Mouse (Mus musculus) midbrain, embryonic 16.5 days (tissue): Measurements from ENCODE around the gene Mb. TPM values are rescaled to one million over a fixed set of nuclear protein-coding genes. Genes with fewer than 3 reads are reported as not detected.
A peak's percentile ranks its signal among the peaks of the same experiment; 100 is the strongest.

Source experiments
- ATAC-seq: fragments of 200-750 bp; cut with Nextera tagmentation; 2 replicates; pipeline ENCODE4 v1.8.0; 2017; ENCODE audit warnings: moderate TSS enrichment
- H3K27ac ChIP-seq: fragments of 300-500 bp; sonication (generic); 2 replicates; pipeline ENCODE4 v1.5.1; 2014; ENCODE audit warnings: mild to moderate bottlenecking, low read length, mixed read lengths
- H3K27me3 ChIP-seq: fragments of 300-500 bp; sonication (generic); 2 replicates; pipeline ENCODE4 v1.6.1; 2014; ENCODE audit warnings: low read depth, low read length, mixed read lengths; ENCODE audit not compliant: control insufficient read depth, insufficient read depth
- H3K36me3 ChIP-seq: fragments of 300-500 bp; sonication (generic); 2 replicates; pipeline ENCODE4 v1.6.1; 2014; ENCODE audit warnings: mild to moderate bottlenecking, low read length, moderate library complexity, mixed read lengths; ENCODE audit not compliant: control insufficient read depth, insufficient read depth
- H3K4me1 ChIP-seq: fragments of 300-500 bp; sonication (generic); 2 replicates; pipeline ENCODE4 v1.6.1; 2014; ENCODE audit warnings: mild to moderate bottlenecking, low read length, mixed read lengths; ENCODE audit not compliant: control insufficient read depth, insufficient read depth
- H3K4me2 ChIP-seq: fragments of 300-500 bp; sonication (generic); 2 replicates; pipeline ENCODE4 v1.6.1; 2014; ENCODE audit warnings: mild to moderate bottlenecking, low read length, mixed read lengths
- H3K4me3 ChIP-seq: fragments of 300-500 bp; sonication (generic); 2 replicates; pipeline ENCODE4 v1.5.1; 2014; ENCODE audit warnings: low read depth, mild to moderate bottlenecking, low read length, moderate library complexity, mixed read lengths
- H3K9ac ChIP-seq: fragments of 300-500 bp; sonication (generic); 2 replicates; pipeline ENCODE4 v1.6.1; 2014; ENCODE audit warnings: low read depth, low read length, mixed read lengths
- H3K9me3 ChIP-seq: fragments of 300-500 bp; sonication (generic); replicated peaks from 2 replicates; pipeline ENCODE4 v1.6.1; 2014; ENCODE audit warnings: mild to moderate bottlenecking, low read length, mixed read lengths; ENCODE audit not compliant: control insufficient read depth, poor library complexity, severe bottlenecking
- WGBS: fragments of 180-500 bp; shearing (Covaris S2); extraction: QIAGEN DNeasy Blood & Tissue Kit; methylation state at CpG from one replicate; pipeline ENCODE4 v1.1.7; 2014; 5-methylcytosine and 5-hydroxymethylcytosine counted together
- polyA plus RNA-seq: library from polyadenylated mRNA; unstranded; fragments of >200 nt; fragmentation: Nextera tagmentation; extraction: Ambion mirVana; gene quantifications from 2 replicates; pipeline ENCODE4 v1.2.1, GENCODE M21; 2015

Gene Mb
- polyA plus RNA-seq, 1 experiment from 2014 or later, result 0.40 TPM

GRCm38 (mm10) chr15:77037278-77038161, 12.9 kb downstream of the Mb start:
- H3K4me2 ChIP-seq, result no peak overlapping the region
- no peaks in the 10 kb centered on the region for H3K36me3 ChIP-seq
- H3K4me3 ChIP-seq, result no peak overlapping the region
- H3K27ac ChIP-seq, result peak overlapping the region; percentile 77
- 0 out of 2 replicates have a peak, but pooled peaks have one; percentile 28 for ATAC-seq
- H3K9ac ChIP-seq, result no peak overlapping the region
- H3K27me3 ChIP-seq, result no peaks in the 10 kb centered on the region
- H3K4me1 ChIP-seq, result peaks cover 8% of the 10 kb centered on the region
- WGBS, result 36% methylated on average over 11 of the region's 11 CpGs
- no peaks in the 10 kb centered on the region for H3K9me3 ChIP-seq

GRCm38 (mm10) chr15:77036989-77037277, 13.5 kb downstream of the Mb start:
- no peak for ATAC-seq
- H3K4me1 ChIP-seq, result peaks cover 8% of the 10 kb centered on the region
- 43% methylated on average over 2 of the region's 2 CpGs for WGBS
- no peak overlapping the region for H3K9ac ChIP-seq
- H3K4me3 ChIP-seq, result no peak overlapping the region
- no peaks in the 10 kb centered on the region for H3K27me3 ChIP-seq
- H3K36me3 ChIP-seq, result no peaks in the 10 kb centered on the region
- no peaks in the 10 kb centered on the region for H3K9me3 ChIP-seq
- peak overlapping the region; percentile 77 for H3K27ac ChIP-seq
- no peak overlapping the region for H3K4me2 ChIP-seq

GRCm38 (mm10) chr15:77036320-77036988, 14.0 kb downstream of the Mb start:
- 78% methylated on average over 11 of the region's 11 CpGs for WGBS
- H3K4me1 ChIP-seq, result peaks cover 8% of the 10 kb centered on the region
- no peak overlapping the region for H3K4me3 ChIP-seq
- no peak overlapping the region for H3K4me2 ChIP-seq
- no peaks in the 10 kb centered on the region for H3K36me3 ChIP-seq
- no peaks in the 10 kb centered on the region for H3K9me3 ChIP-seq
- H3K27me3 ChIP-seq, result no peaks in the 10 kb centered on the region
- no peak overlapping the region for H3K9ac ChIP-seq
- no peak for ATAC-seq
- peak overlapping the region; percentile 77; the same call in 1 of the 2 replicates for H3K27ac ChIP-seq

GRCm38 (mm10) chr15:77035643-77036042, 14.8 kb downstream of the Mb start:
- Histone ChIP-seq H3K9me3 (no peaks in the 10 kb centered on the region), H3K27ac (no peak overlapping the region), H3K4me1 (peaks cover 8% of the 10 kb centered on the region), H3K4me3 (no peak overlapping the region), H3K36me3 (no peaks in the 10 kb centered on the region), H3K4me2 (no peak overlapping the region), H3K9ac (no peak overlapping the region), H3K27me3 (no peaks in the 10 kb centered on the region)
- ATAC-seq, result no peak
- WGBS, result 81% methylated on average over 3 of the region's 3 CpGs

- H3K27me3 ChIP-seq, result no peaks in the 10 kb centered on the region
- no peak overlapping the region for H3K4me2 ChIP-seq
- 70% methylated on average over 6 of the region's 6 CpGs for WGBS
- H3K9ac ChIP-seq, result no peak overlapping the region
- H3K9me3 ChIP-seq, result no peaks in the 10 kb centered on the region
- H3K4me3 ChIP-seq, result no peak overlapping the region
- H3K27ac ChIP-seq, result no peak overlapping the region
- ATAC-seq, result no peak
- no peaks in the 10 kb centered on the region for H3K36me3 ChIP-seq
- H3K4me1 ChIP-seq, result peaks cover 8% of the 10 kb centered on the region
Observed at GRCm38 (mm10) chr15:77034526-77034925, 15.9 kb downstream of the Mb start.

- Histone ChIP-seq H3K9ac (no peak overlapping the region), H3K4me2 (no peak overlapping the region), H3K4me3 (no peak overlapping the region), H3K36me3 (no peaks in the 10 kb centered on the region), H3K27ac (no peak overlapping the region), H3K4me1 (peaks cover 1% of the 10 kb centered on the region; the same call in 1 of the 2 replicates), H3K27me3 (no peaks in the 10 kb centered on the region), H3K9me3 (no peaks in the 10 kb centered on the region)
- ATAC-seq, result no peak
- WGBS, result 56% methylated on average over 3 of the region's 3 CpGs
Observed at GRCm38 (mm10) chr15:77031271-77031670, 19.2 kb downstream of the Mb start.

GRCm38 (mm10) chr15:77029331-77029991, 21.0 kb downstream of the Mb start:
- Histone ChIP-seq H3K9me3 (no peaks in the 10 kb centered on the region), H3K9ac (no peak overlapping the region), H3K4me2 (no peak overlapping the region), H3K27ac (no peak overlapping the region), H3K4me3 (no peak overlapping the region), H3K4me1 (peaks cover 7% of the 10 kb centered on the region; the same call in 1 of the 2 replicates), H3K27me3 (no peaks in the 10 kb centered on the region), H3K36me3 (no peaks in the 10 kb centered on the region)
- 30% methylated on average over 7 of the region's 7 CpGs for WGBS
- ATAC-seq, result peak; percentile 42; the same call in 1 of the 2 replicates

- no peaks in the 10 kb centered on the region for H3K36me3 ChIP-seq
- no peak for ATAC-seq
- no peak overlapping the region for H3K27ac ChIP-seq
- no peak overlapping the region for H3K4me2 ChIP-seq
- no peaks in the 10 kb centered on the region for H3K9me3 ChIP-seq
- peaks cover 7% of the 10 kb centered on the region; the same call in 1 of the 2 replicates for H3K4me1 ChIP-seq
- no peak overlapping the region for H3K4me3 ChIP-seq
- no peaks in the 10 kb centered on the region for H3K27me3 ChIP-seq
- WGBS, result 78% methylated on average over 6 of the region's 6 CpGs
- no peak overlapping the region for H3K9ac ChIP-seq
Observed at GRCm38 (mm10) chr15:77027675-77028074, 22.8 kb downstream of the Mb start.
